Mouse (Mus musculus): ENCODE measurements at regions not wholly inside any gene's neighbourhood (a gene's known extent, or its start where the extent isn't known, plus 50 kb on each side); places are given as distances from the start of the nearest gene placed in this dataset.

- DNase-seq = no peak
- intact Hi-C loops (cut with DNase I; ENCODE audit: low total_unique reads) = no loop called here
These were observed 444.4 kb upstream of the Sel1l start for GRCm38 (mm10) chr12:92293341-92293720.

- intact Hi-C loops (cut with DNase I; ENCODE audit: low total_unique reads) = no loop called here
- DNase-seq = no peak
These were observed 443.7 kb upstream of the Sel1l start for GRCm38 (mm10) chr12:92292460-92293340.

- intact Hi-C loops (cut with DNase I; ENCODE audit: low total_unique reads) = no loop called here
- no peak for DNase-seq
These were observed 442.5 kb upstream of the Sel1l start for GRCm38 (mm10) chr12:92291490-92291889.

GRCm38 (mm10) chr12:92285511-92285910, 436.6 kb upstream of the Sel1l start:
- intact Hi-C loops (cut with DNase I; ENCODE audit: low total_unique reads) = no loop called here
- no peak for DNase-seq

GRCm38 (mm10) chr12:92280470-92280869, 431.5 kb upstream of the Sel1l start:
- DNase-seq = no peak
- intact Hi-C loops (cut with DNase I; ENCODE audit: low total_unique reads) = no loop called here

- intact Hi-C loops (cut with DNase I; ENCODE audit: low total_unique reads) = no loop called here
- DNase-seq = no peak
These were observed 403.0 kb upstream of the Sel1l start for GRCm38 (mm10) chr12:92251962-92252361.

GRCm38 (mm10) chr12:92246790-92247451, 398.0 kb upstream of the Sel1l start:
- no peak for DNase-seq
- intact Hi-C loops (cut with DNase I; ENCODE audit: low total_unique reads) = no loop called here

GRCm38 (mm10) chr12:92239956-92240699, 391.2 kb upstream of the Sel1l start:
- intact Hi-C loops (cut with DNase I; ENCODE audit: low total_unique reads) = no loop called here
- no peak for DNase-seq

GRCm38 (mm10) chr12:92233650-92234408, 384.9 kb upstream of the Sel1l start:
- DNase-seq = no peak
- intact Hi-C loops (cut with DNase I; ENCODE audit: low total_unique reads) = no loop called here

- DNase-seq = no peak
- intact Hi-C loops (cut with DNase I; ENCODE audit: low total_unique reads) = no loop called here
These were observed 379.6 kb upstream of the Sel1l start for GRCm38 (mm10) chr12:92228585-92228984.

- intact Hi-C loops (cut with DNase I; ENCODE audit: low total_unique reads) = no loop called here
- DNase-seq = no peak
These were observed 354.4 kb upstream of the Sel1l start for GRCm38 (mm10) chr12:92203351-92203750.

GRCm38 (mm10) chr12:92200602-92201001, 351.6 kb upstream of the Sel1l start:
- intact Hi-C loops (cut with DNase I; ENCODE audit: low total_unique reads) = no loop called here
- DNase-seq = no peak

- DNase-seq = no peak
- intact Hi-C loops (cut with DNase I; ENCODE audit: low total_unique reads) = no loop called here
These were observed 350.0 kb upstream of the Sel1l start for GRCm38 (mm10) chr12:92198738-92199477.

- intact Hi-C loops (cut with DNase I; ENCODE audit: low total_unique reads) = no loop called here
- DNase-seq = no peak
These were observed 345.2 kb upstream of the Sel1l start for GRCm38 (mm10) chr12:92193934-92194685.

GRCm38 (mm10) chr12:92193199-92193933, 344.4 kb upstream of the Sel1l start:
- DNase-seq = no peak
- intact Hi-C loops (cut with DNase I; ENCODE audit: low total_unique reads) = no loop called here

GRCm38 (mm10) chr12:92189022-92189421, 340.1 kb upstream of the Sel1l start:
- no peak for DNase-seq
- intact Hi-C loops (cut with DNase I; ENCODE audit: low total_unique reads) = no loop called here

- intact Hi-C loops (cut with DNase I; ENCODE audit: low total_unique reads) = no loop called here
- DNase-seq = no peak
These were observed 338.2 kb upstream of the Sel1l start for GRCm38 (mm10) chr12:92187133-92187482.
